Mouse (Mus musculus) WW6 (cell line): Measurements from ENCODE around the gene Gpsm2.
"Not testable (repeated sequence)": the region's sequence is repeated elsewhere in the genome, so short reads cannot be mapped to it uniquely, and the experiment has no call there.

Experiments used
- DNase-seq: peaks from one replicate; pipeline ENCODE4 v3.0.0-alpha.2; 2013; ENCODE audit warnings: low read depth, low spot score

Gene Gpsm2

GRCm38 (mm10) chr3:108726413-108726812, 4.3 kb upstream of the Gpsm2 start:
- no peak for DNase-seq

- DNase-seq = no peak
Observed at GRCm38 (mm10) chr3:108721076-108721991, 775 bp downstream of the Gpsm2 start.

- DNase-seq = no peak
Observed at GRCm38 (mm10) chr3:108719761-108720160, 2.3 kb downstream of the Gpsm2 start.

- no peak for DNase-seq
Observed at GRCm38 (mm10) chr3:108719357-108719756, 2.8 kb downstream of the Gpsm2 start.

- no peak for DNase-seq
Observed at GRCm38 (mm10) chr3:108717896-108718502, 4.1 kb downstream of the Gpsm2 start.

- DNase-seq = no peak
Observed at GRCm38 (mm10) chr3:108714837-108715236, 7.3 kb downstream of the Gpsm2 start.

- DNase-seq = no peak
Observed at GRCm38 (mm10) chr3:108713065-108713675, 8.9 kb downstream of the Gpsm2 start.

- no peak for DNase-seq
Observed at GRCm38 (mm10) chr3:108711296-108711695, 10.8 kb downstream of the Gpsm2 start.

GRCm38 (mm10) chr3:108702789-108703188, 19.3 kb downstream of the Gpsm2 start:
- DNase-seq = no peak

GRCm38 (mm10) chr3:108701256-108701655, 20.9 kb downstream of the Gpsm2 start:
- DNase-seq = no peak

GRCm38 (mm10) chr3:108699786-108700185, 22.3 kb downstream of the Gpsm2 start:
- DNase-seq = no peak

GRCm38 (mm10) chr3:108698662-108699061, 23.4 kb downstream of the Gpsm2 start:
- DNase-seq = no peak

- no peak for DNase-seq
Observed at GRCm38 (mm10) chr3:108694321-108694720, 27.8 kb downstream of the Gpsm2 start.

GRCm38 (mm10) chr3:108689979-108690378, 32.1 kb downstream of the Gpsm2 start:
- no peak for DNase-seq

- DNase-seq = no peak
Observed at GRCm38 (mm10) chr3:108689446-108689845, 32.7 kb downstream of the Gpsm2 start.

- DNase-seq = no peak
Observed at GRCm38 (mm10) chr3:108689015-108689441, 33.1 kb downstream of the Gpsm2 start.

- DNase-seq = no peak
Observed at GRCm38 (mm10) chr3:108685701-108686100, 36.4 kb downstream of the Gpsm2 start.

GRCm38 (mm10) chr3:108683597-108683996, 38.5 kb downstream of the Gpsm2 start:
- DNase-seq = not testable (repeated sequence)

- DNase-seq = no peak
Observed at GRCm38 (mm10) chr3:108681004-108681403, 41.1 kb downstream of the Gpsm2 start.

GRCm38 (mm10) chr3:108676616-108677015, 45.5 kb downstream of the Gpsm2 start:
- DNase-seq = no peak

GRCm38 (mm10) chr3:108660941-108661340, 61.2 kb downstream of the Gpsm2 start:
- no peak for DNase-seq

GRCm38 (mm10) chr3:108658612-108659011, 63.5 kb downstream of the Gpsm2 start:
- no peak for DNase-seq
